17 mouse cellular contexts compared by ENCODE assay signal in genomic region chr9:24496226-24496625, GRCm38 (mm10).
"Had no signal": no experiment of that assay in that cellular context is flagged by ENCODE, and none has a peak within 500 bp of the region (broad histone marks: within the 10 kb centered on the region; RNA-seq: fewer than 3 reads in every experiment).

No protein-coding gene starts in this region.

- H3K27me3 ChIP-seq: midbrain, embryonic 12.5 days; neural tube, embryonic 13.5 days; neural tube, embryonic 15.5 days had no signal

- ATAC-seq: midbrain, embryonic 16.5 days had no signal

- DNase-seq: lung, adult 18-20 months; lung, embryonic 14.5 days; lung, postnatal 10 days; lung, postnatal 4 days; midbrain, embryonic 14.5 days; retina, postnatal 1 day; right cerebral cortex, postnatal 14 days; spleen, adult 18-20 months; thymus, adult 18-20 months; thymus, postnatal 14 days; thymus, postnatal 36 days had no signal

- H3K4me2 ChIP-seq: lung, embryonic 14.5 days; midbrain, embryonic 12.5 days; neural tube, embryonic 13.5 days; neural tube, embryonic 15.5 days had no signal

- H3K9me3 ChIP-seq: midbrain, embryonic 10.5 days; midbrain, embryonic 12.5 days; neural tube, embryonic 13.5 days; neural tube, embryonic 15.5 days had no signal

- H3K9ac ChIP-seq: lung, embryonic 14.5 days; midbrain, embryonic 12.5 days; neural tube, embryonic 13.5 days; neural tube, embryonic 15.5 days had no signal

- H3K27ac ChIP-seq: midbrain, embryonic 10.5 days; midbrain, embryonic 12.5 days; neural tube, embryonic 13.5 days; neural tube, embryonic 15.5 days had no signal

- H3K4me3 ChIP-seq: midbrain, embryonic 10.5 days; midbrain, embryonic 12.5 days; myocyte; neural tube, embryonic 13.5 days; neural tube, embryonic 15.5 days had no signal

- H3K36me3 ChIP-seq: midbrain, embryonic 10.5 days; midbrain, embryonic 12.5 days; neural tube, embryonic 13.5 days; neural tube, embryonic 15.5 days had no signal
